Mouse (Mus musculus): ENCODE measurements around the gene Ldlrad1. TPM values are rescaled to one million over a fixed set of nuclear protein-coding genes. Genes with fewer than 3 reads are reported as not detected.

The Ldlrad1 gene
- polyA plus RNA-seq (2012; rRNA removed): 0.08 TPM in 1 of 2 replicates, not detected in the other

DNA sequence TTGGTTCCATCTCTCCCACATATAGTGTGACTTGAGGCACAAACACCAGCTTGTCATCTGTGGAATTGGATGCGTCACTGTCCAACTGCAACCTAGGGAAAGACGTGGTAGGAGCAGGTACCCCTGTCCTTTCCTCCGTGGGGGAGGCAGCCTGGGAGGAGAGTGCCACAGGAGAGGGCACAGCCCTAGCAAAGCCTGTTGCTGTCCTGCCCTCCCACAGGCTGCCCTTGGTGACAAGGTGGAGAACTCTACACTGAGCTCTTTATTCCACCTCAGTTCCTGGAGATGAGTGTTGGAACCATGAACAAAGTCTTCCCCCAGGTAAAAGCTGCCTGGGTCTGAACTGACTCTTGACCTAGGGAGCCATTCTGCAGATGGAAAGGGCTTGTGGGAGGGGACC, at the start of gene Ldlrad1:
Ldlrad1 (plus strand) TSS at position 301 of the 400 bp plus-strand sequence.
- no peak for DNase-seq (ENCODE audit: low read depth)
- TF ChIP-seq CTCF (IDR thresholded peaks at IDR 0.05; ENCODE audit: borderline replicate concordance, extremely low read depth, insufficient read depth, insufficient read length) (no peak), POLR2A (IDR thresholded peaks at IDR 0.05; ENCODE audit: borderline replicate concordance, extremely low read depth, insufficient read depth, insufficient read length, poor library complexity, severe bottlenecking) (no peak)

DNA sequence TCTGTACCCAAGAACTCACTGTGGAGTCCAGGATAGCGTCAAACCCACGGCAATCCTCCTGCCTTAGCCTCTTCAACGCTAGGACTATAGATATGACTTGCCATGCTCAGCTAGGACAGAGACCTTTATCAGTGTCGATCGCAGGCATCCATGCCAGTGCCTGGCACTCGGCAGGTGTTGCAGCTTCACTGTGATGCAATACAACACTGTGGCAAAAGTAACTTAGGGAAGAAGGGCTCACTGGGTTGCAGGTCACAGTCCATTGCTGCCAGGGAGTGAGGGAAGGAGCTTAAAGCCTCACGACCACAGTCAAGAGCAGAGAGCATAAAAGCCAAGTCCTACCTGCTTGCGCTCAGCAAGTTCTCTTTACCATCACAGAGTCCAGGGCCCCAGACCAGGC, 48.8 kb upstream of the Ldlrad1 start:
- no peak for DNase-seq (ENCODE audit: low read depth)
- TF ChIP-seq POLR2A (IDR thresholded peaks at IDR 0.05; ENCODE audit: borderline replicate concordance, extremely low read depth, insufficient read depth, insufficient read length, poor library complexity, severe bottlenecking) (no peak), CTCF (IDR thresholded peaks at IDR 0.05; ENCODE audit: borderline replicate concordance, extremely low read depth, insufficient read depth, insufficient read length) (no peak)

DNA sequence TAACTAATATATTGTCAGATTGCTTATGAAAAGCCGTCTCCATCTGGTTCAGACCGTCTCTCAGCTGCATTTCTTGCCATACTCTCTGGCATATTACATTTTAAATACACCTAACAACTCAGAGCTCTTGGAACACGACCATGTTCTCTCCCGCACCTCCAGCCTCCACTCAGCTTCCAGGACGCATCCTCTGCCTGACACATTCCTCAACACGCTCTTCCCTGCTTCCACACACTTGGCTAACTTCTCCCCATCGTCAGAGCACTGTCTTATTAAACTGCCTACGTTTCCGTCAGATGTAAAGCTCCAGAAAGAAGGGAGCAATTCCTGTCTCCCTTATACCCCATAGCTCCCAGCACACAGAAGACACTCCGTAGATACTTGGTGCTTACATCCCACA, 45.6 kb upstream of the Ldlrad1 start:
- DNase-seq (ENCODE audit: low read depth): peak; percentile 41
- TF ChIP-seq POLR2A (IDR thresholded peaks at IDR 0.05; ENCODE audit: borderline replicate concordance, extremely low read depth, insufficient read depth, insufficient read length, poor library complexity, severe bottlenecking): no peak
- TF ChIP-seq CTCF (IDR thresholded peaks at IDR 0.05; ENCODE audit: borderline replicate concordance, extremely low read depth, insufficient read depth, insufficient read length): no peak

GRCm38 (mm10) chr4:107163756-107164587, 45.0 kb upstream of the Ldlrad1 start:
- peak; percentile 90 for TF ChIP-seq CTCF (IDR thresholded peaks at IDR 0.05; ENCODE audit: borderline replicate concordance, extremely low read depth, insufficient read depth, insufficient read length)
- no peak for TF ChIP-seq POLR2A (IDR thresholded peaks at IDR 0.05; ENCODE audit: borderline replicate concordance, extremely low read depth, insufficient read depth, insufficient read length, poor library complexity, severe bottlenecking)
- DNase-seq (ENCODE audit: low read depth): peak; percentile 94

DNA sequence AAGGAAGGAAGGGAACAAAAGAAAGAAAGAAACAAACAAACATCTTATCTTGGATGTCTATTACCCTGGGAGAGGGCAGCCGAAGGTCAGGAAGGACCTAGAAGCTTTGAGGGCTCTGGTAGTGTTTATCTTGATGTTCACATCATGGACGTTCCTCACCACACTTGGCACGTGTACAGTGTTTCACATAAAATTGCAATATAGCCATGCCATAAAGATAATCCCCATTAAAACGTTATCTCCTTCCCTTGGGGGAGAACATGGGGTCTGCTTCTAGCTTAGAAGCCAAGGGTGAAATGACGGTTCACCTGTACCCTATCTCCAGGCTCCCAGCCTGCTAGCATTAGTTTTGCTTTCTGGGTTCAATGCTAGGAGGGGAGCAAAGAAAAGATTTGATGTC, 42.3 kb upstream of the Ldlrad1 start:
- no peak for DNase-seq (ENCODE audit: low read depth)
- TF ChIP-seq CTCF (IDR thresholded peaks at IDR 0.05; ENCODE audit: borderline replicate concordance, extremely low read depth, insufficient read depth, insufficient read length) (no peak), POLR2A (IDR thresholded peaks at IDR 0.05; ENCODE audit: borderline replicate concordance, extremely low read depth, insufficient read depth, insufficient read length, poor library complexity, severe bottlenecking) (no peak)

GRCm38 (mm10) chr4:107167798-107168197, 41.2 kb upstream of the Ldlrad1 start:
- TF ChIP-seq CTCF (IDR thresholded peaks at IDR 0.05; ENCODE audit: borderline replicate concordance, extremely low read depth, insufficient read depth, insufficient read length): no peak
- TF ChIP-seq POLR2A (IDR thresholded peaks at IDR 0.05; ENCODE audit: borderline replicate concordance, extremely low read depth, insufficient read depth, insufficient read length, poor library complexity, severe bottlenecking): no peak
- no peak for DNase-seq (ENCODE audit: low read depth)

DNA sequence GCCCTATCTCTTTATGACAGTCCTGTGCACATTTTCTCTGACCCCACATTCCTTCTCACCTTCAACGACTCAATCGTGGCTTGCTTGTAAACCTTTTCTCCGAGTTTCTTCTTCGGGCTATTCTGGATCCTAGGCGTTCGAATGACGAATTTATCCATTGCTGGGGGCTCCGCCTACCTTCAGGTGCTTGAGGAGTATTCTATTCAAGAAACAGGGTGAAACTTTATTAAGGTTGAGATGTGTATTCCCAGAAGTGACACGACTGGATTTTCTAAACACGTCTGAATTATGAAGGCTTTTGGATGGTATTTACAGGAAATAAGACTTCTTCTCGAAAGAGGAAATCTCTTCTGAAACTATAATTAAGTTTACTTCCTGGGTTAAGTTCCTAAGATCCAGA, 31.5 kb upstream of the Ldlrad1 start:
- no peak for TF ChIP-seq POLR2A (IDR thresholded peaks at IDR 0.05; ENCODE audit: borderline replicate concordance, extremely low read depth, insufficient read depth, insufficient read length, poor library complexity, severe bottlenecking)
- no peak for TF ChIP-seq CTCF (IDR thresholded peaks at IDR 0.05; ENCODE audit: borderline replicate concordance, extremely low read depth, insufficient read depth, insufficient read length)
- no peak for DNase-seq (ENCODE audit: low read depth)

GRCm38 (mm10) chr4:107178182-107178829, 30.7 kb upstream of the Ldlrad1 start, which contains the start of gene Tmem59:
TSS of gene Tmem59 (plus strand) at chr4:107178399.
- no peak for TF ChIP-seq CTCF (IDR thresholded peaks at IDR 0.05; ENCODE audit: borderline replicate concordance, extremely low read depth, insufficient read depth, insufficient read length)
- TF ChIP-seq POLR2A (IDR thresholded peaks at IDR 0.05; ENCODE audit: borderline replicate concordance, extremely low read depth, insufficient read depth, insufficient read length, poor library complexity, severe bottlenecking): peak; percentile 35; the same call in 1 of the 2 replicates
- peak; percentile 98 for DNase-seq (ENCODE audit: low read depth)

GRCm38 (mm10) chr4:107178830-107179490, 30.0 kb upstream of the Ldlrad1 start, which contains the start of gene Tceanc2:
TSS of gene Tceanc2 (minus strand) at chr4:107179116.
- DNase-seq (ENCODE audit: low read depth): peak; percentile 71
- TF ChIP-seq CTCF (IDR thresholded peaks at IDR 0.05; ENCODE audit: borderline replicate concordance, extremely low read depth, insufficient read depth, insufficient read length) (no peak), POLR2A (IDR thresholded peaks at IDR 0.05; ENCODE audit: borderline replicate concordance, extremely low read depth, insufficient read depth, insufficient read length, poor library complexity, severe bottlenecking) (no peak)

DNA sequence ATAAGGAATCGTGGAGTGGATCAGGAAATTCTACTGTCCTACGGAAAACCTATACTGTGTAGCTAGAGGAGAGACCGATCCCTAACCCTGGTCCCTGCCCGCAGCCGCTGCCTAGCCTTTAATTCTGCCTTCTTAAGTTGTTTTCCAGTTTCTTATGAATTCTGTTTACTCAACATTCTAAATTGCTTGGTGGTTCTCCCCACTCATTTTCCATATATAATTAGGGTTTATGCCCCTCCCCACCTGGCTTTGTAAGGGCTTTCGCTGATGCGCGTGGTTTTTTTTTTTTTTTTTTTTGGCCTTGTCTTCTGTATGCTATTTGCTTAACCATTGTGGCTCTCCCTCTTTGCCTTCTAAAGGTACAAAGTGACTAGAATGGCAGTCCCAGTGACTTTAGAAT, 29.4 kb upstream of the Ldlrad1 start:
- peak; percentile 46 for DNase-seq (ENCODE audit: low read depth)
- TF ChIP-seq CTCF (IDR thresholded peaks at IDR 0.05; ENCODE audit: borderline replicate concordance, extremely low read depth, insufficient read depth, insufficient read length) (no peak), POLR2A (IDR thresholded peaks at IDR 0.05; ENCODE audit: borderline replicate concordance, extremely low read depth, insufficient read depth, insufficient read length, poor library complexity, severe bottlenecking) (no peak)

DNA sequence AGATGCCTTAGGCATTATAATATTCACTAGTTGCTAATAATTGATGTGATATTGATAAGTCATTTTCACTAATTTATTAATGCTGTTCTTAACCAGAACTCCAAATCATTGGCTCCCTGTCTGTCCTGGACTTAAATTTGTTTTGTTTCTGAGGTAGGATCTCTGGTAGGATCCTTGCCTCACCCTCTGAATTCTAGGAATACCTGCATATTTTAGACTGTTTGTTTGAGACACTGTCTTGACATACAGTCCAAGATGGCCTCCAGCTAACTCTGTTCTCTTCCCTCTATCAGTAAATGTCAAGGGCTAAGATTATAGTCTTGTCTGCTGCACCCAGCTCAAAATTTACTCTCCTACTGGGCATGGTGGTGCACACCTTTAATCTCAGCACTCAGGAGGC, 28.2 kb upstream of the Ldlrad1 start:
- DNase-seq (ENCODE audit: low read depth): no peak
- no peak for TF ChIP-seq CTCF (IDR thresholded peaks at IDR 0.05; ENCODE audit: borderline replicate concordance, extremely low read depth, insufficient read depth, insufficient read length)
- TF ChIP-seq POLR2A (IDR thresholded peaks at IDR 0.05; ENCODE audit: borderline replicate concordance, extremely low read depth, insufficient read depth, insufficient read length, poor library complexity, severe bottlenecking): no peak
